Mouse (Mus musculus) small intestine, adult 2 months (tissue): ENCODE results near the gene Opa3. TPM values are rescaled to one million over a fixed set of nuclear protein-coding genes. Genes with fewer than 3 reads are reported as not detected.

Experiments used
- H3K27ac ChIP-seq: fragments of 200-500 bp; 2 replicates; pipeline ENCODE4 v1.5.1; 2012; ENCODE audit warnings: low read depth, low read length, control low read depth, inconsistent platforms; ENCODE audit not compliant: insufficient read depth
- H3K27me3 ChIP-seq: fragments of 200-500 bp; 2 replicates; pipeline ENCODE4 v1.6.1; 2012; ENCODE audit warnings: mild to moderate bottlenecking, moderate library complexity, low read length, inconsistent platforms; ENCODE audit not compliant: control insufficient read depth, insufficient read depth
- H3K36me3 ChIP-seq: fragments of 200-500 bp; 2 replicates; pipeline ENCODE4 v1.6.1; 2012; ENCODE audit warnings: mild to moderate bottlenecking, low read length, control low read depth, inconsistent platforms; ENCODE audit not compliant: control insufficient read depth, insufficient read depth
- H3K4me1 ChIP-seq: fragments of 200-500 bp; 2 replicates; pipeline ENCODE4 v1.6.1; 2012; ENCODE audit warnings: low read length, inconsistent platforms, mixed read lengths; ENCODE audit not compliant: control insufficient read depth, insufficient read depth, insufficient read length
- H3K4me3 ChIP-seq: fragments of 200-500 bp; 2 replicates; pipeline ENCODE4 v1.5.1; 2012; ENCODE audit warnings: low read depth, mild to moderate bottlenecking, control low read depth, inconsistent platforms, low read length, moderate library complexity
- CTCF ChIP-seq: fragments of 200-500 bp; IDR thresholded peaks from 2 replicates; pipeline ENCODE4 v1.5.1; 2012; ENCODE audit warnings: low read depth, mild to moderate bottlenecking, control low read depth, inconsistent platforms, low read length, moderate library complexity, mixed read lengths; ENCODE audit not compliant: insufficient replicate concordance, insufficient read length; ENCODE audit errors: extremely low read depth
- POLR2A ChIP-seq: fragments of 200-500 bp; IDR thresholded peaks from 2 replicates; pipeline ENCODE4 v1.6.1; 2012; ENCODE audit warnings: low read depth, mild to moderate bottlenecking, control low read depth, inconsistent platforms, low read length, moderate library complexity
- WGBS: fragments of 180-500 bp; shearing (Covaris S2); methylation state at CpG from one replicate; pipeline ENCODE4 v1.1.7; 2018; 5-methylcytosine and 5-hydroxymethylcytosine counted together
- polyA plus RNA-seq: library from polyadenylated mRNA; depleted of rRNA; stranded (reverse); fragments of >200 nt; gene quantifications from 2 replicates; pipeline ENCODE4 v1.2.3, GENCODE M21; 2012

Opa3 gene
- polyA plus RNA-seq, 1 experiment: 34.6 TPM

DNA sequence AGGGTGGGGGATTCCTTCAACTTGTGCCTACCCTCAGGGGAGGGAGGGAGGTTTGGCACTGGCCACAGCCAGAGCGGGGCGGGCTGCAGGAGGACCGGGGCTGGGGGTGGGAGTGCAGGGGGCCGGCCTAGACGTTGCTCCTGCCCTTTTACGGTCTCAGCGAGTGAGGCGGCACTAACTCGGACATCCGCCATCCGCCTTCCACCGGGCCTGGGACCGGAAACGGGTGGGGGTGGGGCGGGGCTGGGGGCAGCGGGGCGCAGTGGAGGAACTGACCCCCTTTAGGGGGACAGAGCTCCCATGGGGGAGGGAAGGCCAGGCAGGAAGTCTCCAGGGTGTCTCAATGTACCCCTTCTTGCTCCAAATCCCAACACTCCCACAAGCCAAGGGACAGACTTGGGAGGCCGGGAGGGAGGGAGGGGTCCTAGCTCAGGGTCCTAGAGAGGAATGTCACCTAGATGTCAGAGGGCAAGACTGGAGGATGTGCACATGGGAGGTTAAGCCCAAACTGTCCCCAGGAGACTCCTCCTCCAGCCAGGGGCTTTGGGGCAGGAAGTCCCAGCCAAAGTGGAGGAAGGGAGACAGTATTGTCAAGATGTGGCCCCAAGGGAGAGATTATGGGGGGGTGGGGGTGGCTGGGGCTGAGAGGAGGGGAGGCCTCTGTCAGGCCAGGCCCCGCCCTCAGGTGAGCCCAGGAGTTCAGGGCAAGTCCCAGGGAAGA, 41.7 kb downstream of the Opa3 start:
- H3K27ac ChIP-seq: peak overlapping the region; percentile 96
- TF ChIP-seq POLR2A (0 out of 2 replicates have a peak, but pooled peaks have one; percentile 30), CTCF (no peak)
- H3K4me3 ChIP-seq: peak overlapping the region; percentile 95
- peaks cover 12% of the 10 kb centered on the region for H3K36me3 ChIP-seq
- H3K27me3 ChIP-seq: no peaks in the 10 kb centered on the region
- WGBS: 1% methylated on average over 19 of the region's 19 CpGs
- H3K4me1 ChIP-seq: peaks cover 34% of the 10 kb centered on the region

GRCm38 (mm10) chr7:19270509-19271237, 42.5 kb downstream of the Opa3 start:
- WGBS: under 1% methylated on average over 20 of the region's 21 CpGs

DNA sequence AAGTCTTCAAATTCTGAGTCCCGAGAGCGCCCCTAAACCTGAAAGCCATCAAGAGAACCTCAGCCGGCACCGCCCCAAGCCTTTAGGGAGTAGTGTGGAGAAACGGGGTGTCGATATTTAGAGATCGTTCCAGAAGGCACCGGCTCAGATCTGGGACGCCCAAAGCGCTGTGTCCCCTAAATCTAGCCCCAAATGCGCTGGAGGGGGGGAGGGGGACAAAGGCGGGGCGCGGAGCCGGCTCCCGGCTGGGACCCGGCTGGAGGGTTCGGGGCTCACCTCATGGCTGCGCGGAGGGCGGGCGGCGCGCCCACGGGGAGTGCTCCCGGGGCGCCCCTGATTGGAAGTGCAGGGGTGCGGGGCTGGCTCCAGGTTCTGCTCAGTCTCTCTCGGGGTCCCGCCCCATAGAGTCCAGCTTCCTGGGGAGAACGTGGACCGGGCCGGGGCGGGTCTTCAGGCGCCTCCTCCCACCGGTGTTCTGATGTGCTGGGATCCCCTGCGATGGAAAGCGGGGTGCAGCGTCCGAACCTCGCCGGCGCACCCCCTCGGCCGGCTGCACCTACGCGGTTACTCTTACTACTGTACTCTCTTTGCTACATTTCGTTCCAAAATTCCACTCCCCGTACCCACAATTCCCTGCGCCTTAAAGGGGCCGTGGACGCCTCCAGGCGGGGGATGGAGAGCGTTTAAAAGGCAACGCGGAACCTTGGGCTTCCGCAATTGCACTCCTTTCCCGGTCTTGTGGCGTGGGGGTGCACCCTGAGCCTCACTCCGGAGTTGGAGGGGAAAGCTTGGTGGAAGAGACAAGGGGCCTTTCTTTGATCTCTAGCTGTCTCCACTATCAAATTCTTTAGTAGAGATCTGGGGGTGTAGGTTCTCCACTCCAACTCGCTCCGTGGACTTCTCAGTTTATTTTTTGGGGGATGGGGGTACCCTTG, 43.4 kb downstream of the Opa3 start, which contains the start of gene Vasp:
Gene Vasp, minus strand, starts transcription at position 580 of the 935 bp plus-strand sequence.
- no peaks in the 10 kb centered on the region for H3K27me3 ChIP-seq
- H3K36me3 ChIP-seq: peaks cover 10% of the 10 kb centered on the region
- no peak for TF ChIP-seq CTCF
- peak; percentile 98 for TF ChIP-seq POLR2A
- H3K4me1 ChIP-seq: peaks cover 20% of the 10 kb centered on the region
- under 1% methylated on average over 62 of the region's 62 CpGs for WGBS
- peak within 1 kb of the TSS; percentile 95 for H3K4me3 ChIP-seq
- peak within 1 kb of the TSS; percentile 96 for H3K27ac ChIP-seq

More at GRCm38 (mm10) chr7:19270509-19271237, 42.5 kb downstream of the Opa3 start:
- no peaks in the 10 kb centered on the region for H3K27me3 ChIP-seq
- H3K4me1 ChIP-seq: peaks cover 27% of the 10 kb centered on the region
- peak overlapping the region; percentile 95 for H3K4me3 ChIP-seq
- peaks cover 10% of the 10 kb centered on the region for H3K36me3 ChIP-seq
- TF ChIP-seq POLR2A (0 out of 2 replicates have a peak, but pooled peaks have one; percentile 18), CTCF (no peak)
- H3K27ac ChIP-seq: peak overlapping the region; percentile 96

- Histone ChIP-seq H3K27me3 (no peaks in the 10 kb centered on the region), H3K4me3 (peak overlapping the region; percentile 95), H3K27ac (peak overlapping the region; percentile 96), H3K36me3 (peaks cover 10% of the 10 kb centered on the region), H3K4me1 (peaks cover 16% of the 10 kb centered on the region)
- no peak for TF ChIP-seq CTCF
- TF ChIP-seq POLR2A: peak; percentile 55
- WGBS: 1% methylated on average over 36 of the region's 36 CpGs
Observed at GRCm38 (mm10) chr7:19272173-19272764, 44.1 kb downstream of the Opa3 start.

DNA sequence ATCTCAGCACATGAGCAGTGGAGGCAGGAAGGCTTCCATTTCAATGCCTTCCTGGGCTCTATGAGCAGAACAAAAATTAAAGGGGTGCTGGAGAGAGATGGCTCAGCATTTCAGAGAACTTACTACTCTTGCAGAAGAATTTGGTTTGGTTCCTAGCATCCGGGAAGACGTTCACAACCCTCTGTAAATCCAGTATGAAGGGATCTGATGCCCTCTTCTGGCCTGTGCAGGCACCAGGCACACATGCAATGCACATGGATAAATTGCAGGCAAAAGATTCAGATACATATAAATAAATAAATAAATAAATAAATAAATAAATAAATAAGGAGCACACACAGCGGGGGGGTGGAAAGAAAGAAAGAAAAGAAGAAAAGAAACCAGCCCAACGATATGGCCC, 48.1 kb downstream of the Opa3 start:
- Histone ChIP-seq H3K4me3 (no peak overlapping the region), H3K27me3 (peaks cover 14% of the 10 kb centered on the region), H3K27ac (no peak overlapping the region), H3K4me1 (peaks cover 14% of the 10 kb centered on the region), H3K36me3 (no peaks in the 10 kb centered on the region)
- TF ChIP-seq CTCF (peak; percentile 49; the same call in 1 of the 2 replicates), POLR2A (no peak)
- 47% methylated on average over 4 of the region's 4 CpGs for WGBS

DNA sequence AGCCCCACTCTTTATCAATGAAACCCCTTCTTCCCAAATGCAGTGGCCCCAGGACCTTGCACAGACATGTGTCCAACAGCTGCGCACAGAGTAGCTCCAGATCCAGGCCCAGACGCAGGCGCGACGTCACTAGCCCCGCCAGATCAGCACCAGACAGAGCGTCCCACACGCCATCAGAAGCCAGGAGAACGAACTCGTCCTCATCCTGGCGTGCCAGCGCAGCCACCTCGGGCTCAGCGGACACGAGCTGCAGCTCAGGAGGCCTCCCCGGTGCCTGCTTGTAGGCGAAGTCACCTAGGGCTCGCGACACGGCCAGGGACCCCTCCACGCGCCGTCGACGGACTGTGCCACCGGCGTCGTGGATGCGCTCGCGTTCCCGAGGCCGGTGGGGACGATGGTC, 50.9 kb downstream of the Opa3 start:
- Histone ChIP-seq H3K36me3 (no peaks in the 10 kb centered on the region), H3K4me3 (peak overlapping the region; percentile 58), H3K27ac (no peak overlapping the region), H3K4me1 (peaks cover 19% of the 10 kb centered on the region), H3K27me3 (peaks cover 21% of the 10 kb centered on the region)
- TF ChIP-seq CTCF (no peak), POLR2A (no peak)
- 5% methylated on average over 34 of the region's 34 CpGs for WGBS

- Histone ChIP-seq H3K36me3 (no peaks in the 10 kb centered on the region), H3K4me1 (peaks cover 19% of the 10 kb centered on the region), H3K27ac (no peak within 1 kb of the TSS), H3K4me3 (peak within 1 kb of the TSS; percentile 58), H3K27me3 (peaks cover 21% of the 10 kb centered on the region)
- 1% methylated on average over 46 of the region's 46 CpGs for whole genome bisulfite sequencing
- no peak for TF ChIP-seq POLR2A
- peak; percentile 26; the same call in 1 of the 2 replicates for TF ChIP-seq CTCF
Observed at GRCm38 (mm10) chr7:19279581-19280114, 51.5 kb downstream of the Opa3 start, which contains the start of gene Ppm1n. TSS of gene Ppm1n (minus strand) at chr7:19280064.
